Mouse (Mus musculus): ENCODE results near the gene Sh2b3.
"Not testable (repeated sequence)": the region's sequence is repeated elsewhere in the genome, so short reads cannot be mapped to it uniquely, and the experiment has no call there.

Gene Sh2b3

GRCm38 (mm10) chr5:121837441-121838340 is at the start of gene Sh2b3:
Gene Sh2b3 (minus strand): TSS chr5:121837646.
- DNase-seq (ENCODE audit: low read depth, low spot score), result no peak

GRCm38 (mm10) chr5:121883356-121883755 is 45.9 kb upstream of the Sh2b3 start:
- no peak for DNase-seq (ENCODE audit: low read depth, low spot score)

GRCm38 (mm10) chr5:121879211-121879610 is 41.8 kb upstream of the Sh2b3 start:
- DNase-seq (ENCODE audit: low read depth, low spot score), result peak; percentile 69

DNA sequence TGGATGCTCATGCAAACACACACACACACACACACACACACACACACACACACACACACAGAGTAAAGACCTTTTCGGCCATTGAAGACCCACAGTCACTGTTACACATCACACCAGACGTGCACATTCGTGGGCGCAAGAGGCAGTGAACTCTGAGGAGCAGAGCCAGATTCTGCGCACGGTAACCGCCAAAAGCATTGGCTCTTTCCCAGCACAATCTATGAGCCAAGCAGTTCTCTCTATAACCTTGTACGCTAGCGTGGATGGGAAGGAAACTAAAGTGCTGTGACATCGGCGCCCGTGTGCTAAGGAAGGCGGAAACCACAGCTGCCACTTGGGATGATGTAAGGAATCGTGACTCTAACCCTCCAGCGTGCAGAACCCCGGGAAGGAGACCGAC is 41.3 kb upstream of the Sh2b3 start:
- no peak for DNase-seq (ENCODE audit: low read depth, low spot score)

- no peak for DNase-seq (ENCODE audit: low read depth, low spot score)
Observed at GRCm38 (mm10) chr5:121876901-121877300, 39.5 kb upstream of the Sh2b3 start.

- DNase-seq (ENCODE audit: low read depth, low spot score), result no peak
Observed at GRCm38 (mm10) chr5:121875041-121875440, 37.6 kb upstream of the Sh2b3 start.

DNA sequence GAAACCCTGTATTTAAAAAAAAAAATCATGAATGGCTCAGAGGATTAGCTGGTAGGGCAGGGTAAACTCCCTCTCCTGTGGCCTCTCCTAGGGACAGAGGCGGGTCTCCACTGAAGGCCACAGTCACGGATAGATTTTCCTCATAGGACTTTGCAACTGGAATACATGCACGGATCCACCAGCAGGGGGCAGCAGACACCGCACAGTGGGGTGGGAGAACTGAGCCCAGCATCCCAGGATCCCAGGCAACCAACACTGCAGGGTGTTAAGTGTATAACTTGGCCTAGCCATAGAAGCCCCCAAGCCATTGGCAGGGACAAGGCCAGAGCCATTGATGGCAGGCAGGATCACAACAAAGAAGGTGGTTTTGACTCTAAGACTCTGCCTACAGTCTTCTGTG is 34.7 kb upstream of the Sh2b3 start:
- peak; percentile 81 for DNase-seq (ENCODE audit: low read depth, low spot score)

DNA sequence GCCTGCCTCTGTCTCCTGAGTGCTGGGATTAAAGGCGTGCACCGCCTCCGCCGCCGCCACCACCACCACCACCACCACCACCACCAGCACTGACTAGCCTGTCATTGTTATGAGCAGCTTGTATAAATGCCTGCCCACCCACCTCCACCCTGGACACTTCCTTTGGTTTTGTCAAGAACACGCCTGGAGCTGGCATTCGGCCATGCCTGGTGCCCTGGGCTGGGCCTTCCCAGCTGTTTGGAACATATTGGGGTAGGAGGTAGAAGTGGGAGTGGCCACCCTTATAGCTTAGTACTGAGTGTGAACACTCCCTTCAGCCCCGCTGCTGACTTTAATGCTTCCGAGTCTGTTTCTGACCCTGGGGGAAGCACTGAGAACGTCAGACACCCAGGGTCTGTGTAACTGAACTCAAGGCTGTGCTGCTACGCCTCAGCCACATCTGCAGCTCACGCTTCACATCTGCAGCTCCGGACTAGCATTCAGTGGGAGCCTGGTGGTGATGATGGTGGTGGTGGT is 34.1 kb upstream of the Sh2b3 start:
- no peak for DNase-seq (ENCODE audit: low read depth, low spot score)

GRCm38 (mm10) chr5:121870832-121871231 is 33.4 kb upstream of the Sh2b3 start:
- DNase-seq (ENCODE audit: low read depth, low spot score), result no peak

DNA sequence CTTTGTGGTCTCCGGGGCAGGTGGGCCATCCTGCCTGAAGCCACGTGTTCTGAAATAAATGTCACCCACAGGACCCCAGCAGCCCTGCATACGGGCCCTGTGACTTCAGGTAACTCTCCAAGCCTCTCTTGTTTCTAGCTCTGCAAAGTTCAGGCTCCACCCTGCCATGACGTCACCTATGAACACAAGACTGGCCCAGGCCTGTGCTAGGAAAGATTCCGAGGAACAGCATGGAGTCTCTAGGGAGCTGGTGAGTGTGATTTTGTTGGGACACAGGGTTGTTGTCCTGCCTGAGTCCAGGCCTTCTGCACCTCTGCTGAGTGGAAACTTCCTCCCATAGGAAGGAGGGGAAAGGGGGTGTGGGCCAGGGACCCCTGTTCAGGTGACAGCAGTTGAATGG is 30.5 kb upstream of the Sh2b3 start:
- no peak for DNase-seq (ENCODE audit: low read depth, low spot score)

GRCm38 (mm10) chr5:121864330-121864729 is 26.9 kb upstream of the Sh2b3 start:
- no peak for DNase-seq (ENCODE audit: low read depth, low spot score)

GRCm38 (mm10) chr5:121861964-121862363 is 24.5 kb upstream of the Sh2b3 start:
- no peak for DNase-seq (ENCODE audit: low read depth, low spot score)

DNA sequence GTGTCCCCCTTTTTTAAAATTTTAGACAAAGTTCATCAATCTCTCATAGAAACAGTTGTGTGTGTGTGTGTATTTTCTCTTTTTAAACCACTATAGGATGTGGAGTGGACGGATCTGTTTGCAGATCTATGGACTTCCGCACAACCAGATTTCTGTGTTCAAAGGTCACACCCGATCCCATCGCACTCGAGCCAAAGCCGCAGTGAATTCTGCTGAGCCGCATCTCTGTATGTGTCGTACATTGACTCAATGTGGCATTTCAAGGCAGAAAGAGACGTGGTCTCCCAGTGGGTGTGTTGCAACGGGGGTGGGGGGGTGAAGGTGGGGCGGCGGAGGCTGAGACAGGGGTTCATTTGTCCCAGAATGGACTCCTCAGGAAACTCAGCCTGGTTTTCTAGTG is 21.0 kb upstream of the Sh2b3 start:
- DNase-seq (ENCODE audit: low read depth, low spot score), result no peak

DNA sequence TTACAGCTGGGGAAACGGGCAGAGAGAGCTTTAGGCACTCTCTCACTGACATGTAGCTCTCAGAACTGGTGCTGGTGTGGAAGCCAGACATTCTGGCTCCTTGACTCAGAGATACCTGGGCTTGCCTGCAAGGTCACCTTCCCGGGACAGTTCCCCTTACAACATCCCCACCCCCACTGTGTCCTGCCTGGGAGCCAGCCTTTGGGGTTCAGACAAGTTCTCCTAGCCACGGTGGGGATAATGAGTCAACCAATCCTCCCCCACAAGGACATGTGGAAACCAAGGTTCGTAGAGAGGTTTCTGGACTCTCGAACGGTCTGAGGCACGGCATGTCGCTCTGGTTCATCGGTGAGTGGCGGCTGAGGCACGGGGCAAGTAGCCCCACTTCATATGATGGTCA is 19.3 kb upstream of the Sh2b3 start:
- no peak for DNase-seq (ENCODE audit: low read depth, low spot score)

GRCm38 (mm10) chr5:121854768-121855167 is 17.3 kb upstream of the Sh2b3 start:
- DNase-seq (ENCODE audit: low read depth, low spot score), result no peak

GRCm38 (mm10) chr5:121853368-121854051 is 16.1 kb upstream of the Sh2b3 start:
- DNase-seq (ENCODE audit: low read depth, low spot score), result no peak

- no peak for DNase-seq (ENCODE audit: low read depth, low spot score)
Observed at GRCm38 (mm10) chr5:121849478-121850349, 12.3 kb upstream of the Sh2b3 start.

DNA sequence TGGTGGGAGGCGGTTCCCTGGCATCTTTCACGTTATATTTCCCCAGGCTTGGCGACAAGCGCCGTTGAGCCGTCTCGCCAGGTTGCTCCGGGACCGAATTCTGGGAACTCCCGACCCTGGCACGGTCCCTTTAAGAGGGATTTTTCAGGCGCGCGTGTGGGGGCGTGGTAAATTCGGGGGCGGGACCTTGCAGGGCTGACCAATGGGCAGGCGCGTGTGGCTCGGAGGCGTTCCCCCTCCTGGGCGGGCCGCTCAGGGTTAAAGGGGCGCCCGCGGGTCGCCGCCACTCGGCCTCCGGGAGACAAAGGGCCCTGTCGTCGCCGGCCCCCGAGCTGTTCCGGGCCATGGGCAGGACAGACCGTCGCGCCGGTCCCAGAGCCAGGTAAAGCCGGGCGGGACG is 11.3 kb upstream of the Sh2b3 start, which contains the start of gene Pheta1:
TSS of gene Pheta1 (plus strand) at position 242 of the 400 bp plus-strand sequence.
- DNase-seq (ENCODE audit: low read depth, low spot score), result peak; percentile 89

- DNase-seq (ENCODE audit: low read depth, low spot score), result peak; percentile 84
Observed at GRCm38 (mm10) chr5:121848035-121848519, 10.6 kb upstream of the Sh2b3 start.

GRCm38 (mm10) chr5:121847269-121847668 is 9.8 kb upstream of the Sh2b3 start:
- DNase-seq (ENCODE audit: low read depth, low spot score), result not testable (repeated sequence)

DNA sequence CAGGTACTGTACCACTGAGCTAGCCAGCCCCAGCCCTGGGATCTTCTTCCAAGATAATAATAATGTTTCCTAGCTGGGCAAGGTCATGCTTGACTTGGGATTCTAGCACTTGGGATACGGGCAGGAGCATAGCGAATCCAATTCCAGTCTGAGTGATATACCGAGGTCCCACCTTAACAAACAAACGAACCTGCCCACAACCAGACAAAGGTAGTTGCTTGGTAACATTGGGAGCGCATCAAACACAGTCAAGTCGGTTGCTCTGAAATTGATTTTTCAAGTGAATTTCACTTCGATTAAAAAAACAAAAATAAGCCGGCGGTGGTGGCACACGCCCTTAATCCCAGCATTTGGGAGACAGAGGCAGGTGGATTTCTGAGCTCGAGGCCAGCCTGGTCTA is 8.9 kb upstream of the Sh2b3 start:
- DNase-seq (ENCODE audit: low read depth, low spot score), result no peak

All from 3T3-L1 (cell line).